Mouse (Mus musculus): ENCODE results near the gene Hcfc2.

The Hcfc2 gene

DNA sequence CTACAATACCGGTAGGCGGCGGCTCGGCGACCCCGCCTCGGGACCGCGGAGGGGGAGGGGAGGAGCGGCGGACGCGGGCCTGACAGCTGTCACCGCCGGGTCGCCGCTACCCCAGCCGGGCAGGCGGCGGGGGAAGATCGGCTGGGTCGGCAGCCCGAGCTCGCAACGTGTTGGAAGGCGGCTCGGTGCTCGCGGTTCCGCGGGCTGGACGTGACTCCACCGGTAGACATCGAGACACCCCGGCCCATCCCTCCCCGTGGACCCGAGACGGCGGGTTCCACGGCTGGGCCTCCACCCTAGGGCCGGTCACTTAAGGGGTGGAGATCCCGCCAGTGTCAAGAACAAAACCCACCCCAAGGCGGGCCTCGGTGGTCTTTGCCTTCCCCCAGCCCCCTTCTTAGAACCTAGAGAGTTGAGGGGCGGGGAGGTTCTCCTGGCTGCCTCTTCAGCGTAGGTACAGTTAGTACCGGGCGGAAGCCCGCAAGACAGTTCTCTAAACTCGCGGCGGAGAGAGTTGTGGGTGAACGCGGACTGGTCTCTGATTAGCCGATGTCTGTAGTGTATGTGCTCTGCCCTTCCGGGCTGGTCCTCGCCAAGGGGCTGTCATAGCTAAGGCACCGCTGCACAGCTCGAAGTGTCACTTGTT is 3.5 kb downstream of the Hcfc2 start:
- DNase-seq (ENCODE audit: extremely low read depth, low read depth), result peak; percentile 80

DNA sequence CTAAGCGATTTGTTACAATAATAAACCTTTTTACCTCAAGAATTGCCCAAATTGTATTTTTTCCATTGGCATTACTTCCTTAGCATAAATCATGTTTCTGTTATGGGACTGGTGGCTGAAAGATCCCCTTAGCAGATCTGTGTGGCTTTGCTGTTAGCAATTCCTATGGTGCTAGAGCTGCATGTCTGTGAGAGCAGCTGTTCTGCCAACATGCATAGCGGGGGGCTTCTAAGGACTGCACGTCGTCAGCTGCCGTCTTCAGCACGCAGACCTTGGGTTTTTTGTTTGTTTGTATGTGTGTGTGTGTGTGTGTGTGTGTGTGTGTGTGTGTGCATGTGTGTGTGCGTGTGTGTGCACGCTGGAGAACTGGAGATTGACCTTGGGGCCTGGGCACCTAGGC is 45.4 kb downstream of the Hcfc2 start:
- DNase-seq (ENCODE audit: extremely low read depth, low read depth), result no peak

DNA sequence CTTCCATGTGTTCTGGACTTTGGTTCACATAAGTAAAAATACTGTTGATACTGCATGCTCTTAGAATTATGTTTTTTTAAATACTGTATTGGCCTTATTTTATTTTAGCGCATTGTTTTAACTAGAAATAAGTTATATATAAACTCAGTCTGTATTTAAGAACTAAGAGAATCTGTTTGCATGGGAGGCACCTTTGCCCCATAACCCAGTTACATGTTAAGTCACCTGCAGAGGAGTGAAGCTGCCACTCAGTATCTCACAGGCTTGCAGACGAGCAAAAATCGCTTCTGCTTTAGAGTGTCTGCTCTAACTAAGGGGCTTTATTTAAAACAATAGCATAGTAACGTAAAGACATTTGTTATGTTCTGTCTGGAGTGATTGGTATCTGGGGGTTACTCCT is 45.9 kb downstream of the Hcfc2 start:
- DNase-seq (ENCODE audit: extremely low read depth, low read depth), result no peak

DNA sequence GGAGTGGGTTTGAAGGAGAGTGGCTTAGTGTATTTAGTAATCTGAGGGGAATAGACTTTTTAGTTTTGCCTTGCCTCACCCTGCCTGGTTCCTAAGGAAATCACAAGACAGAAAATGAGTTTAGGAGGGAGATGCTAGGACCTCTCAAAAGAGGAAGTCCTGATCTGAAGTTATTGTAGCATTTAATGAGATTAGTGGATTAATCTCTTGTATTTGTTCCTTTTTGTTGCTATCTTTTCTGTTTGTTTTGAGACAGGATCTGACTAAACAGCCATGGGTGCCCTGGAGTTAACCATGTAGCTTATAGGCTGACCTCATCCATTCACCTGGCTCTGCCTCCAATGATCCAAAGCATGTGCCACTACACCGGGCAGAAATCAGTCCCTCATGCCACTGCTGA is 46.6 kb downstream of the Hcfc2 start:
- DNase-seq (ENCODE audit: extremely low read depth, low read depth), result peak; percentile 24

DNA sequence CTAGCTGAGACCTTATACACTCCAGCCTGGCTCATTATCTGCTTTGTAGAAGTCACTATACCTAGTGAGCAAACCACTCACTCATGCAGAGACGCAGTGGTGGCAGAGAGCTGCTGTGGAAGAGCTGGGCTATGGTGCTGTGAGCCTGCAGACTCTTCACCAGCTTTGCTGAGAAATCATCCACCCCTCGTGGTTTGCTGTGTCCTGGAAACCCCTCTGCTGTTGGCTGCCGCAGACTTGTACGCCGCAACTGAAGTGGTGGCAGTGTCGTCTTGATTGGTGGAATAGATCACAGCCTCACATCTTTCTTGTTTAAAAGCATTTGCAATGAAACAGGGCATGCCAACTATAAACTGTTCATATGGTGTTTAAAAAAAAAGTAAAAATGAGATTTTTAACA is 48.3 kb downstream of the Hcfc2 start:
- DNase-seq (ENCODE audit: extremely low read depth, low read depth), result no peak

DNA sequence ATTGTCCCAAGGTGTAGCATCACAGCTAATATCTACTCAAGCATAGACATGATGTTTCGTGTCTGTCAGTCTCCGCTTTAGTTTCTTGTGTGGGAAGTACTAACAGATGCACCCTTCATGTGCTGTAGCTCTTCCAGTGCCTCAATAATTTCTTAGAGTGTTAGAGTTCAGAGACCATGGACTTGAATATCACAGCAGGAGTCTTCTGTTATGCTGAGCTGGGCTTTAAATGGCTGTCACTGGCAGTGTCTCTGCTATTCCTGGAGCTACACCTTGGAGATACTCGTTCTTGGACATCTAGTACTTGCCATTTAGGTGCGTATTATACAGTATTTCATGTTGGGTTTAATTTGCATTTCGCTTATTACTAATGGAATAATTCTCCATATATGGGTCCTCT is 49.3 kb downstream of the Hcfc2 start:
- no peak for DNase-seq (ENCODE audit: extremely low read depth, low read depth)

DNA sequence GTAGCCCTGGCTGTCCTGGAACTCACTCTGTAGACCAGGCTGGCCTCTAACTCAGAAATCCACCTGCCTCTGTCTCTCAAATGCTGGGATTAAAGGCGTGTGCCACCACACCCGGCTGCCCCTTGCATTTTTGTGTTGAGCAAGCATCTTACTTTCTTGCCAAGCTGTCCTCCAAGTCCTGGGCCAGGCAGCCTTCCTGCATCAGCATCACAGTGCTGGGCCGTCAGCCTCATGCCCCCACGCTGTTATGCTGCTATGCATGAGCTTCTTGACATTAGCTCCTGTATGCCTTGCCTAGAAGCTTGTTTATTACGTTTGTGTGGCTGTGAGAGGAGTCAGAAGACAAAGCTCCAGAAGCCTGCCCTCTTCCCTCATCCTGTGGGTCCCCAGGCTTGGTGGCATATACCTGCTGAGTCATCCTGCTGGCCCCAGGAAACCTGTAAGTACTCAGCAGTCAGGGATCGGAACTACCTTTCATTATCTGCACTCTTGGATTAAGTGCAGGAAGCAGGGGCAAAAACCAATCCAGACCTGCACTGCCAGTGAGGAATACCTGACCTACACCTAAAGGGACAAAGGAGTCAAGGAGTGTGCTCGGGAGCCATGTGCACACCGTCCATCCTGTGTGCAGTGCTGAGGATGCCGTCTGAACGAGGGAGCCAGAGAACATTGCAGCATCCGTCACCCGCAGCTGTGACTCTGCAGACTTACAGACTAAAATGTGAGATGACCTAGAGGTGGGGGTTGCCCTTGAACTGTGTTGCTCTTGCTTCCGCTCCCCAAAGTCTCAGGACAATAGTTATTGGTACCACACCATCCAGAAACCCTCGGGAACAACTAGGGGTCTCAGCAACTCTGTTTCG is 51.3 kb downstream of the Hcfc2 start:
- DNase-seq (ENCODE audit: extremely low read depth, low read depth), result no peak

DNA sequence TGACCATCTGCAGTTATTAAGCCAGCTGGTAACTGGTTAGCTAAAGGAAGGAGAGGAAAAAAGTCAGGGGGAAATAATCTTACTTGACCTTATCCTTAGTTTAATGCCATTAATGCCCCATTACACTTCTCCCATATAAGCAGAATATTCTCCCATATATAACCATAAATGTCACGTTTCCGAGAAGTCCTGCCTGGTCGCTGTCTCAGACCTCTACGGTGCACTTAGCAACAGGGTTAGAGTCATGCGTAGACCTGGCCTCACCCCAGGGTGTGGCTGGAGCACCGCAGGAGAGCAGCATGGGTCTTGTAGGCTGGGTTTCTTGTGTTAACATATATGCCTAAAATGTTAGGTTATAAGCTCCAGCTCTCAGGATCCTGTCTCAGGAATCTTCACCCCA is 54.8 kb downstream of the Hcfc2 start:
- no peak for DNase-seq (ENCODE audit: extremely low read depth, low read depth)

DNA sequence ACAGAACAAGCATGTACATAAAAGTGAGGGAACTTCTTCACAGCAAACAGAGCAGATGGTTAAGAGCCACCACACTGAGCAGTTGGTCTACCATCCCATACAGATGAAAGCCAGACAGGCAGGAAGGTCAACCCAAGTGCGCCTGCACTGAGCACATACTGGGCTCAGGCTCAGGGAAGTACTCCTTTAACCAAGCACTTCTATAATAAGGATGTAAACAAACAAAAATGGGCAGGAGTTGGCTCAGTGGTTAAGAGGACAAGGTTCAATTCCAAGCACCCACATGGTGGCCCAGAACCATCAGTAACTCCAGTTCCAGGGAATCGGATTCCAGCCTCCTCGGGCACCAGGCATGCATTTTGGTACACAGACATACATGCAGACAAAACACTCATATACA is 57.0 kb downstream of the Hcfc2 start:
- no peak for DNase-seq (ENCODE audit: extremely low read depth, low read depth)

DNA sequence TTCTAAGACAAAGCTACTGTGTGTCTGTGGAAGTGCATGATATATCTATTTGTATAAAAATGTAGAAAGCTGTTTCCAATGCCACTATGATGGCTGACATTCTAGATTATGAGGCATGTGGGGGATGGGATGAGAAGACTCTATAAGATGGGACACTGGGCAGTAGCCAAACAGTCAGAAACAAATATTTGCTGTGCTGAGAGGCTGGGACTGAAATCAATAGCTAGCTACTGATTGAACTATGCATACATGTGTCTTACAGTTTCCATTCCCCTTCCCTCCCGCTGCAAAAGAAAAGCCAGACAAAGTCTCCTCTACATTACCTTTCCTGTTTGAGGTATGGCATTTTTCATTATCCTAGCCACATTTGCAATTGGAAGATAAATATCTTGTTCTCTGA is 58.7 kb downstream of the Hcfc2 start:
- DNase-seq (ENCODE audit: extremely low read depth, low read depth), result no peak

DNA sequence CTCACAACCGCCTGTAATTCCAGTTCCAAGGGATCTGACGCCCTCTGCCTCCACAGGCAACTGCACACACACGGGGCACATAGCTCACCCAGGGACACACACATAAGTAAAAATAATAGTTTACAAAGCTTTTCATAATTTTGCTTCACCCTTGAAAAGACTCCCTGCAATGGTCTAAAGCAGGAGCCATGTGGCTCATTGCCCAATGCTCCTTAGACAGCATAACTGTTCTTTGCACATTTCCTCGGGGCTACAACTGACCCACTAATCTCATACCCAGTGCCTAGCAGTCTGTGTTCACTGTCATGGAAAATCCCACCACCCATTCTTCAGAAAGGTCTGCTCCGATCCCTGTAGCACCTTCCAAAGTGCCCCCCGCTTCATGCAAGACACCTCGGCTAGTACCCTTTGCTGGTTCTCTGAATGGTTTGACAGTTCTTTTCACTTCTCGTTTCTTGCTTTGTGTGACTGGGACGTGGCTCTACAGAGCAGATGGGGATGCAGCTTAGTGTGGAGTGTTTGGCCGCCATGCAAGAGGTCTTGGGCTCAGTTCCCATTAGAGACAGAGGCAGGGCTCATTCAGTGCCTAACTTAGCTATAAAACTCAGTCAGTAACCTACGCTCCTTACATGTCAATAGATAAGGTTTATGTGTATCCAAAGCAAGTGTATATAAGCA is 59.4 kb downstream of the Hcfc2 start:
- DNase-seq (ENCODE audit: extremely low read depth, low read depth), result no peak

DNA sequence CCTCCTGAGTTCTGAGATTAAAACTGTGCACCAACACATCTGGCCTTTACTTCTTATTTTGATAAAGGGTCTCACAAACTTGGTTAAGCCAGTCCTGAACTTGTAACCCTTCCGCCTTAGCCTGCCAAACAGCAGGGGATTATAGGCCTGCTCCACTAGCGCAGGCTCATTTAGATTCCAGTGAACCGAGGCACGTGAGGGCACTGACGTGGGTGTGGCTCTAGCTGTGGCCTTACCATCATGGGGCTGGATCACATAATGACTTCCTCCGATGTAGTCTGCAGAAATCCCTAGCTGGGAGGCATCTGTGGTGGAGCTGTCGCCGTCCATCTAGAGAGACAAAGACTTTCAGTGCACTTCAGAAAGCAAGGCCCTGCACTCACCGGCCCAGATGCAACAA is 60.5 kb downstream of the Hcfc2 start:
- DNase-seq (ENCODE audit: extremely low read depth, low read depth), result no peak

DNA sequence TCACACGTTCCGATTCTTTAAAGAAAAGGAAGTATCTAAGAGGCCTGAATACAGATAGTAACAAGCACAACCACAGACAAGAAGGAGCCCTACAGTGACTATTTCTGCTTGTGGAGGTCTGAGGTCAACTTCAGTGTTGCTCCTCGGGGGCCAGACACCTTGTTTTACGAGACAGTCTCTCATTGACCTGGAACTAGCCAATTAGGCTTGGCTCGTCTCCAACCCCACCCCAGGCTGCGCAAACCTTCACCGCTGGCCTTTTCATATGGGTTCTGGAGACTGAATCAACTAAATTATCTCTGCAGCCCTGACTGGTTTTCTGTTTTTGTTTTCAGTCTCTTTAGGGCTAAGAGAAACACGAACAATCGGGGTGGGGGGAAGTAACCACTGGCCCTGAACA is 61.4 kb downstream of the Hcfc2 start:
- no peak for DNase-seq (ENCODE audit: extremely low read depth, low read depth)

DNA sequence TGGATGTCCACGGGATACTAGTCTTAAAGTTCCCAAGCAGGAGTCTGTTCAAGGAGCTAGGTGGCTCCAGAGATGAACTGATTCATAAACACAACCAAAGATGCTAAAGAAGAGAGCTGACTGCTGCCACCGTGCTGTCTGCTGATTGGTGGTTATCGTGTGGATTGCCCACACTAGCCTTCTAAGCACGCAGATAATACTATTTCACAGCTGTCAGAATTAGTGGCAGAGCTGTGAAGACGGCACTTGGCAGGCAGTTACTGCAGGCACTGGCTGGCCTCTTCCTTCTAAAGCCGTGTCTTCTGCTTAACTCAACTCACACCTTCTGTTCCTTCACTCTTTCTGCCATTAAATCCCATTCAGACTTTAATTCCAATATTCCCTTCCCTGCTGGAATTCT is 62.4 kb downstream of the Hcfc2 start:
- no peak for DNase-seq (ENCODE audit: extremely low read depth, low read depth)

DNA sequence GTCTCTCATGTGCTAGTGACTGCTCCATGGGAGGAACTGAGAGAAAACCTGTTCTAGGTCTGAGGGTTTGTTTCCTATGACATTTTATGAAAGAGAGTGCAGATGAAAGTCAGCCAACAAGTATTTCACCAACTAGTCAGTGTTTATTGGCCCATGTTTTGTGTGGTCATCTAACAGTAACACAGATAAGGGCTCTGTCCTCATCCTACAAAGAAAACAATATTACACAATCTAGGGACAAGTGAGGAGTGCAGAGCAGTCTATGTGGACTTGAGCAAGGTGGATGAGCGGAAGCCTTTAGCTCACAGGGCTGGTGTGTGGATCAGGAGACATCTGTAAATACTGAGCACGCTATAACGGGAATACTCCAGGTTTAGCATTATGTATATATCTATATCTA is 62.9 kb downstream of the Hcfc2 start:
- DNase-seq (ENCODE audit: extremely low read depth, low read depth), result no peak

DNA sequence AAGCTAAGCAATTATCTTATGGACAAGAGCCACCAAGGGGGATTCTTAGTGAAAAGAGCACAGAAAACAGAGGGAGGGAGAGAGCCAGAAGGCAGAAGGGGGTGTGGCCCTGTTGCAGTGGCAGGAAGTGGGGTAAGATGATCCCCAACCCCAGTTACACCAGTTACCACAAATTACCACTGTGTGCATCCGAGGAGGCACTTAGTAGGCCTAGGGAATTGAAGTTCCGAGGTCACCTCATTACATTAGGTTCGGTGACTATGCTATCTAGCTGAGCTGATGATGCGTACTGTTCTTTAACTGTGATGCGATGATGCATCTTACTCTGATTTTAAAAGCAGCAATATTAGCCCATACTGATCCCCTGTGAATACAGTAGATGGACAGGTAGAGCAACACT is 63.7 kb downstream of the Hcfc2 start:
- no peak for DNase-seq (ENCODE audit: extremely low read depth, low read depth)

DNA sequence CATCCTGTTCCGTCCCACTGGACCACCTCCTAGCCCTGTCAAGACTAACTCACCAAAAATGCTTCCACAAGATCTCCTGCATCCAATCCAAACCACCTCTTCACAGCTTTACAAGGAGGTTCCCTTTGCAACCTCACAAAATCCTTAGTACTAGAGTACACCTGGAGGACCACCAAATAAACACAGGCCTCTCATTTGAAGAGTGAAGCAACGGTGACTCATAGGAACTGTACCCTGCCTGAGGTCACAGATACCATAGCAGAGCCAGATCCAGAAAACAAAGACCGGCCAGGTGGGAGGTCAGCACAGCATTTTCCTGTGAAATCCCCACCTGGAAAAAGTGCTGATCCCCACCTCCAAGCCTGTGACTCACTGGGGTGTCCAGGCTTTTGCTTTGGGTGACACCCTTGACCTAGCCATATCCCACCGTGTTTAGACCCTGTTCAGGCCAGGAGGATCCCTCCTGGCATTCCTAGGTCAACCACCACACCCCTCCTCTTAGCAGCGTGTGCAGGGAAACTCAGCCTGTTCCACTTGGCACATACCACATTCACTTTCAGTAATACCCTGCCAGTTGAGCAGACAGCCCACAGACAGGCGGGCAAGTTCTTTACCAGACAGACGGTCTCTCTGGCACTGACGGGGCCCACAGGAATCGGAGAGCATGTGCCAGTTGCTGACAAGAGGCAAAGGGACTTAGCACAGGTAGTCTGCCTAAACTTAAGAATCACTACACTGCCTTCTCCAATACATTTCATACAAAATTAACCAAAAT is 65.3 kb downstream of the Hcfc2 start:
- no peak for DNase-seq (ENCODE audit: extremely low read depth, low read depth)

DNA sequence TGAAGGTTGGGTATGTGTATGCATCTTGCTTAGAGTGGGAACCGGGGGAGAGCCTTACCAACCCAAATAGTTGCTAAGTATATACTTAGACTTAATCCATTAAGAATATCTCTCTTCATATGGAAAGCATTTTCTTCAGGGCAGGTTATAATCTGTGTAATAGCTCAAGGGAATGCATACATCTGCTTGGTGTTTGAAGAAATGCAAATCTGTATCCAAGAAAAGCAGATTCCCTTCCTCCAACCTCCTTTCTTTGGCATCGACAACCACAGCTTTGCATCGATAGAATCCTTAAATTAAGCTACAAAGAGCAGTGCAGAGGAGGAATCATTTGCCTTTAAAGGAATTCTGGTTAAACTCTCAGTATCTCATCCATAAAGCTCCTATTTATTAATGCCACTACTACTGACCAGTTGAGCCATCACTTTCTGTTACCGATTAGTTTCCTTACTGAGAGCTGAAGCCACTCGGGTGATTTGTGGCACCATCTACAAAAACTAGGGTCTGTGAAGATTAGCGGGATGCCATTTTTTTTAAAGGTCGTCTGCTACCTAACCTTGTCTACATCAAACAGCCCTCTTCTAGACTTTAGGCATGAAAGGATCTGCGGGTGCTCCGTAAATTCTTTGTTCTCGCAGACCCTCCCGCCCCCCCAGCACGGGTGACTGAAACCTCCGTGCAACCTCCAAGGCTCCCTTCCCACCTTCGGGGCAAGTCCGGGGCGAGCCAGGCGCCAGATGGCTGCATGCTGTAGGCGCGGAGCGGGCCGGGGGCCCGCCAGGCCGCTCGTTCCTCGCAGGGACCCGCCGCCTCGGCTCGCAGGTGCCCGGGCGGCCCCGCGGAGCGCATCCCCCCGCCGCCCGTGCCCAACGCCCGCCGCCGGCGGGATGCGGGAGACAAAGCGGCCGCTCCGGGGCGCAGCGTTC is 67.1 kb downstream of the Hcfc2 start:
- DNase-seq (ENCODE audit: extremely low read depth, low read depth), result no peak

DNA sequence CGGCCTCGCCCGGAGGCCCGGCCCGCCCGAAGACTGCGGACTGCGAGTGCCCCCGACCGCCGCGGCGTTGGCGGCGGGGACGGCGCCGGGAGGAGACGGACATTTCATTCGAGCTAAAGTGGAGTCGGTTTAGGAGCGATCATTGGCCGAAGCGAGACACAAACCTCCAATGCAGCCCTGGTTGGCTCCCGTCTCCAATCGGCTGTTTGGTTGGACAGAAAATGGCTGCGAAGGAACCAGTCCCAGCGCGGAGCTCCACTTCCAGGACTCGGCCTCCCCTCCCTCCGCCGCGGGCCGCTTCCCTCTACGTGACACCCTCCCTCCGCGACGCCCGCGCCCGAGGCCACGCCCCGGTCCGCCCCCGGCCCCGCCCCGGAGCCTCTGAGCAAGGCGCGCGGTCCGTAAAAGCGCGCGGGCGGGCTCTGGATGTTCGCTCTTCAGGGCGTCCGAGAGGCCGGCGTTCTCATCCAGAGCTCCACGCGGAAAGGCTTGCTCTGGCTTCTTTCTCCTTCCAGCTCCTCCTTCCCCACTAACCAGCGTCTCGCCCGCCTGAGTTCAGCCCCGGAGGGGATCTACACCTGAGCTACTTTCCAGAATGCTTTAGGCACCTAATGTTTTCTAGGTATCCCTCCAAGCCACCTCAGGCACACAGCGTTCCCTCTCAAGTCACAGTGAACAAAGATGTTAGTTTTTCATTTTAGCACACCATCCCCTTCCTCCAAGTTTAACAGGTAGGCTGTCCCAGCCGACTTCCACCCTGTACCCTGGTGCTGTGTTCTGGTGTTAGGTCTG is 68.1 kb downstream of the Hcfc2 start, which contains the start of gene Nfyb:
Nfyb (minus strand) TSS at position 305 of the 792 bp plus-strand sequence.
- peak; percentile 93 for DNase-seq (ENCODE audit: extremely low read depth, low read depth)

DNA sequence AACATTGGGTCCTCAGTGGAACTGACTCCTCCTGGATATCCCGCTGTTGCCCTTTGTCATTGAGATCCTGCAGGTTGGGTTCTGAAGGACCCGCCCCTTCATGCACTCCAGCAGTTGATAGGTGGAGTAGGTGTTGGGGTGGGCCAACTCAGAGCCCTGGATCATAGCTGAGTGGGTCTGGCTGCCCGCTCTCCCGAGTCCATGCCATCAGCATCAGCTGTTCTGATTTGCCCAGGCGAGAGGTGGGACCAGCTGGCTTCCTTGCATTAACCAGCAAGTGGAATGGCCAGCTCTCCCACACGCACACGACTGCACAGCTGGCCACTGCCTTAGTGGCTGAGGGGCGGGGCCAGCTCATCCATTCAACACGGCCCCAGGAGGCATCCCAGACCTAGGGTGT is 72.9 kb downstream of the Hcfc2 start:
- DNase-seq (ENCODE audit: extremely low read depth, low read depth), result no peak
